Mouse (Mus musculus): Measurements from ENCODE around the gene Avpr1a.

Avpr1a gene

GRCm38 (mm10) chr10:122447861-122448716 is at the start of gene Avpr1a:
Avpr1a (plus strand) TSS chr10:122448499.
- DNase-seq (ENCODE audit: low read depth, low spot score), result no peak

- DNase-seq (ENCODE audit: low read depth, low spot score), result no peak
Observed at GRCm38 (mm10) chr10:122402270-122402669, 46.0 kb upstream of the Avpr1a start.

- no peak for DNase-seq (ENCODE audit: low read depth, low spot score)
Observed at GRCm38 (mm10) chr10:122406333-122406732, 42.0 kb upstream of the Avpr1a start.

- DNase-seq (ENCODE audit: low read depth, low spot score), result no peak
Observed at GRCm38 (mm10) chr10:122408697-122409409, 39.4 kb upstream of the Avpr1a start.

- DNase-seq (ENCODE audit: low read depth, low spot score), result no peak
Observed at GRCm38 (mm10) chr10:122410791-122411190, 37.5 kb upstream of the Avpr1a start.

GRCm38 (mm10) chr10:122432690-122433089 is 15.6 kb upstream of the Avpr1a start:
- no peak for DNase-seq (ENCODE audit: low read depth, low spot score)

GRCm38 (mm10) chr10:122447275-122447674 is 1.0 kb upstream of the Avpr1a start:
- peak; percentile 60 for DNase-seq (ENCODE audit: low read depth, low spot score)

- DNase-seq (ENCODE audit: low read depth, low spot score), result no peak
Observed at GRCm38 (mm10) chr10:122448717-122449611, 665 bp downstream of the Avpr1a start.

- no peak for DNase-seq (ENCODE audit: low read depth, low spot score)
Observed at GRCm38 (mm10) chr10:122449856-122450255, 1.6 kb downstream of the Avpr1a start.

GRCm38 (mm10) chr10:122453466-122453865 is 5.2 kb downstream of the Avpr1a start:
- no peak for DNase-seq (ENCODE audit: low read depth, low spot score)

GRCm38 (mm10) chr10:122455793-122456192 is 7.5 kb downstream of the Avpr1a start:
- no peak for DNase-seq (ENCODE audit: low read depth, low spot score)

- DNase-seq (ENCODE audit: low read depth, low spot score), result no peak
Observed at GRCm38 (mm10) chr10:122476846-122477245, 28.5 kb downstream of the Avpr1a start.

- DNase-seq (ENCODE audit: low read depth, low spot score), result no peak
Observed at GRCm38 (mm10) chr10:122498551-122498950, 50.3 kb downstream of the Avpr1a start.

GRCm38 (mm10) chr10:122499306-122499705 is 51.0 kb downstream of the Avpr1a start:
- no peak for DNase-seq (ENCODE audit: low read depth, low spot score)

All from CD4-positive helper T cell, adult 2 months (primary cell).